Mouse (Mus musculus): Measurements from ENCODE around the gene Fmo9.

Fmo9 gene

GRCm38 (mm10) chr1:166681745-166682144 is at the start of gene Fmo9:
TSS of gene Fmo9 (minus strand) at chr1:166681845.
- DNase-seq (ENCODE audit: low spot score in 2 of 2) = no peak

- no peak for DNase-seq (ENCODE audit: low spot score in 2 of 2)
Observed at GRCm38 (mm10) chr1:166730886-166731285, 49.2 kb upstream of the Fmo9 start.

- DNase-seq (ENCODE audit: low spot score in 2 of 2) = no peak
Observed at GRCm38 (mm10) chr1:166730215-166730614, 48.6 kb upstream of the Fmo9 start.

- no peak for DNase-seq (ENCODE audit: low spot score in 2 of 2)
Observed at GRCm38 (mm10) chr1:166710861-166711260, 29.2 kb upstream of the Fmo9 start.

GRCm38 (mm10) chr1:166702270-166702912 is 20.7 kb upstream of the Fmo9 start:
- DNase-seq (ENCODE audit: low spot score in 2 of 2) = no peak

GRCm38 (mm10) chr1:166669264-166669663 is 12.4 kb downstream of the Fmo9 start:
- DNase-seq (ENCODE audit: low spot score in 2 of 2) = no peak

GRCm38 (mm10) chr1:166660800-166661199 is 20.8 kb downstream of the Fmo9 start:
- DNase-seq (ENCODE audit: low spot score in 2 of 2) = no peak

- DNase-seq (ENCODE audit: low spot score in 2 of 2) = no peak
Observed at GRCm38 (mm10) chr1:166647593-166647992, 34.1 kb downstream of the Fmo9 start, which contains the start of gene Gm4847. TSS of gene Gm4847 (minus strand) at chr1:166647693.
